Mouse (Mus musculus): ENCODE measurements around the gene Ubtd2. TPM values are rescaled to one million over a fixed set of nuclear protein-coding genes. Genes with fewer than 3 reads are reported as not detected.
A peak's percentile ranks its signal among the peaks of the same experiment; 100 is the strongest.

The Ubtd2 gene
- polyA plus RNA-seq, 1 experiment from 2014 or later = 4.5 TPM

DNA sequence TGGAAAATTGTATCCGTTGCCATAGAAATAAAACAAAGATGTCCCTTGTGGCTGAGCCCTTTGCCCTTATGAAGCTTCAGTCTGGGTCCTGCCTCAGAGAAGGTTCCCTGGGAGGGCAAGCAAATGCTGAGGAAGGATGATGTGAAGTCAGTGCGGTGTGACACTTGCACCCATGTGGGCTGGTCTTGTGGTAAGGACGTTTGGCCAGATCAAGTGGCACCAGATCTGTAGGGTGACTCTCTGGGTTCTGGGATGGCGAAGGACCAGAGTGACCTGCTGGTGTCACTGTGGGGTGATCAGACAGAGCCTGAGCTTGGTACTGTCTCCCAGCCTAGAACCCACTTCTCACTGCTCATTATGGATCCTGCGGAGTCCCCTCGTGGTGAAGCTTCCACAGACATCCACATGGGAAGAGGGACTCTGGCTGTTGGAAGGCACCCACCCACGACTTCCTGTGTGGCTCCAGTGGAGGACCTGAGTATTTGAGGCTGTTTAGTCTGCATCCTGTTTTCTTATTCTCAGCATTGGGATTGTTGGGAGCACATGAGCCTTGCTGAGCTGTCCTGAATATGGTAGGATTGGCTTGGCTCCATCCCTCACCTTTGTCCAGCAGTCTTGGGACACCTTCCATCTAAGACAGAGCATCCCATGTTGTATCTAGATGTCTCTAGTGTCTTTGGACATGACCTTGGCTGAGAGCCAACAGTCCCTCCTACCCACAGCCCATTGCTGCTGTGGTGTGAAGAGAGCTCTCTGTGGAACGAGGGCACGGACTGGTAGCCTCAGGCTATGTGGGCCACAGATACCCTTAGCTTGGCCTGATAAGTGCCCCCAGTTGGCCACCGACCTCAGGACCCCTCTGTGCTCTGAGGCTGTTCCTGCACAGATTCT is 106.5 kb downstream of the Ubtd2 start:
- Histone ChIP-seq H3K9ac (ENCODE audit: low read depth, low read length) (no peak overlapping the region), H3K36me3 (ENCODE audit: control insufficient read depth, insufficient read depth) (no peaks in the 10 kb centered on the region), H3K27me3 (ENCODE audit: control insufficient read depth, insufficient read depth, low read depth, low read length) (no peaks in the 10 kb centered on the region), H3K27ac (ENCODE audit: low read length) (no peak overlapping the region), H3K4me1 (ENCODE audit: control insufficient read depth, low read depth, low read length) (peaks cover 33% of the 10 kb centered on the region), H3K4me2 (ENCODE audit: low read depth, low read length) (no peak overlapping the region), H3K4me3 (ENCODE audit: low read depth, low read length) (no peak overlapping the region), H3K9me3 (replicated peaks; ENCODE audit: control insufficient read depth, low read length) (no peaks in the 10 kb centered on the region)
- WGBS (ENCODE audit: insufficient replicate concordance) = 47% methylated on average over 10 of the region's 10 CpGs
- ATAC-seq (ENCODE audit: low read depth) = no peak

DNA sequence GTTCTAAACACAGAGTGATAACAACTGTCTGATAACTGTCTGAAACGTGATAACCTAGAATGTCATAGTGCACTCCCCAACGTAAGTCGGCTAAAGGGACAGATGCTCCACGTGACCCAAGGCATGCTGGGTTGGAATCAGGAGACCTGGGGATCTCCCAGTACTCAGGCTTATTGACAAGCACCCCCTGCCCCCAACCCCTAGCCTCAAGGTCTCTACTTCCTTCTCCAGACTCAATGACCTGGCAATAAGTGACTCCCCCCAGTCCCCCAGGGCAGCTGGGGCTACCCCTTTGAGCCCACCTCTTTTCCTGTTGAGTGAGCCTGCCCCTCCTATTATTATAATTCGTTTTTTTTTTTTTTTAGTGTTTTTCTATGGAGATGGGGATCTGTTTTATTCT is 107.5 kb downstream of the Ubtd2 start:
- Histone ChIP-seq H3K36me3 (ENCODE audit: control insufficient read depth, insufficient read depth) (no peaks in the 10 kb centered on the region), H3K4me3 (ENCODE audit: low read depth, low read length) (no peak overlapping the region), H3K27ac (ENCODE audit: low read length) (no peak overlapping the region), H3K4me2 (ENCODE audit: low read depth, low read length) (no peak overlapping the region), H3K4me1 (ENCODE audit: control insufficient read depth, low read depth, low read length) (peaks cover 33% of the 10 kb centered on the region), H3K27me3 (ENCODE audit: control insufficient read depth, insufficient read depth, low read depth, low read length) (no peaks in the 10 kb centered on the region), H3K9me3 (replicated peaks; ENCODE audit: control insufficient read depth, low read length) (no peaks in the 10 kb centered on the region), H3K9ac (ENCODE audit: low read depth, low read length) (no peak overlapping the region)
- WGBS (ENCODE audit: insufficient replicate concordance) = 38% methylated on average over 5 of the region's 5 CpGs
- no peak for ATAC-seq (ENCODE audit: low read depth)

DNA sequence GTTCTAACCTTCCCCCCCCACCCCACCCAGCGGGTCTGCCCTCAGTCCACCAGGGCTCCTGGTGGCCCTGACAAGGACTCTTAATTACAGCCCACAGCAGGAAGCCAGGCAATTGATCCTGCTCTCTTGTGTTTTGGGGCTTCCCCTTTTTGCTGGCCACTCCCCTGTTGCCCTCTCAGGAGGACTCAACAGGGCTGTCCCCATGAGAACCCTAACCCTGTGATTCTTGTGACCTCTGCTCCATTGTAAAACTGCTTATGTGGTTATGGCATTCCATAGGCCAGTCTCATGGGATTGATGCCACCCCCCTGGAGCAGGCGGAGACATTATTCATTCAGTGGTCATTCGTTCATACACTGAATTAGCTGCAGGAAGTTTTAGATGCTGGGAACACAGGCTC is 108.5 kb downstream of the Ubtd2 start:
- H3K27me3 ChIP-seq (ENCODE audit: control insufficient read depth, insufficient read depth, low read depth, low read length) = no peaks in the 10 kb centered on the region
- no peak; the same call in 1 of the 2 replicates for ATAC-seq (ENCODE audit: low read depth)
- no peak overlapping the region for H3K4me3 ChIP-seq (ENCODE audit: low read depth, low read length)
- no peak overlapping the region for H3K27ac ChIP-seq (ENCODE audit: low read length)
- no peak overlapping the region for H3K9ac ChIP-seq (ENCODE audit: low read depth, low read length)
- no peaks in the 10 kb centered on the region for H3K36me3 ChIP-seq (ENCODE audit: control insufficient read depth, insufficient read depth)
- no peak overlapping the region for H3K4me2 ChIP-seq (ENCODE audit: low read depth, low read length)
- 43% methylated on average over 3 of the region's 3 CpGs for WGBS (ENCODE audit: insufficient replicate concordance)
- peaks cover 33% of the 10 kb centered on the region for H3K4me1 ChIP-seq (ENCODE audit: control insufficient read depth, low read depth, low read length)
- H3K9me3 ChIP-seq (replicated peaks; ENCODE audit: control insufficient read depth, low read length) = no peaks in the 10 kb centered on the region

DNA sequence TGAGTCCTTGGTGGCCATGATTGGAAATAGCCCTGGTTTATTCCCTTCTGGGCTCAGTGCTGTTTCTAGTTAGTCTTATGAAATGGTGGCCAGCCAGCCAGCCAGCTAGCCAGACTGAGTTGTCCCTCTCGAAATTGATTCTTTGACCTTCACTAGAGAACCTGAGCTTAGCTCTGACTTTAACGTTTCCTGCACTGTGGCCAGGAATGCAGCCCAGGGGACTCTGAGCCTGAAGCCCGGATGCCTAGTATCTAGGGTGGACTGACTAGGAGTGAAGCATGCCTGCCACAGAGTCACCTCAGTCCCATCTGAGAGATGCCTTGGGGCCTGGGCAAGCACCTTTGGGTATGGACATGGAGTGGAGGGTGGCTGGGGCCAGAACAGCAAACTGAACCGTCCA is 109.5 kb downstream of the Ubtd2 start:
- 34% methylated on average over 4 of the region's 4 CpGs for WGBS (ENCODE audit: insufficient replicate concordance)
- Histone ChIP-seq H3K27me3 (ENCODE audit: control insufficient read depth, insufficient read depth, low read depth, low read length) (no peaks in the 10 kb centered on the region), H3K36me3 (ENCODE audit: control insufficient read depth, insufficient read depth) (no peaks in the 10 kb centered on the region), H3K9ac (ENCODE audit: low read depth, low read length) (no peak overlapping the region), H3K4me3 (ENCODE audit: low read depth, low read length) (no peak overlapping the region), H3K4me2 (ENCODE audit: low read depth, low read length) (no peak overlapping the region), H3K27ac (ENCODE audit: low read length) (peak overlapping the region; percentile 45; the same call in 1 of the 2 replicates), H3K9me3 (replicated peaks; ENCODE audit: control insufficient read depth, low read length) (no peaks in the 10 kb centered on the region), H3K4me1 (ENCODE audit: control insufficient read depth, low read depth, low read length) (peaks cover 33% of the 10 kb centered on the region)
- no peak for ATAC-seq (ENCODE audit: low read depth)

DNA sequence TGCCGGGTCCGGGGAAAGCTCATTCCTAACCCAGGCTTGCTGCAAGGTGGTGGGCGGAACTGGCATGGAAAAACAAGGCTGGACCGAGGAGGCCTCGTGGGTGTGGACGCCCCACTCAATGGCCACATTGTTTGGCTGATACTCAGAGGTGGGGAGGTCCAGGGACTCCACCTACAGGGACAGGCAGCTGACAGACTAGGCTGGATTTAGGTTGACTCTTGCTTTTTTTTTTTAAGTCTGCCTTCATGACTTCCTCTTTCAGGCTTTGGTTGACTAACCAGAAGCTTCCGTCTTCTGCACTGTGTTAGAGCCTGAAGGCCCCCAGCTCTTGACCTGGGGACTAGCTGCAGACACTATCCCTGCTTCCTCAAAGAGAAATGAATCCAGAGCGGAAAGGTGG is 109.9 kb downstream of the Ubtd2 start:
- Histone ChIP-seq H3K36me3 (ENCODE audit: control insufficient read depth, insufficient read depth) (no peaks in the 10 kb centered on the region), H3K9me3 (replicated peaks; ENCODE audit: control insufficient read depth, low read length) (no peaks in the 10 kb centered on the region), H3K27me3 (ENCODE audit: control insufficient read depth, insufficient read depth, low read depth, low read length) (no peaks in the 10 kb centered on the region), H3K4me1 (ENCODE audit: control insufficient read depth, low read depth, low read length) (peaks cover 33% of the 10 kb centered on the region), H3K9ac (ENCODE audit: low read depth, low read length) (no peak overlapping the region), H3K27ac (ENCODE audit: low read length) (peak overlapping the region; percentile 45; the same call in 1 of the 2 replicates), H3K4me3 (ENCODE audit: low read depth, low read length) (no peak overlapping the region), H3K4me2 (ENCODE audit: low read depth, low read length) (no peak overlapping the region)
- peak; percentile 25; the same call in 1 of the 2 replicates for ATAC-seq (ENCODE audit: low read depth)
- 21% methylated on average over 8 of the region's 8 CpGs for WGBS (ENCODE audit: insufficient replicate concordance)

DNA sequence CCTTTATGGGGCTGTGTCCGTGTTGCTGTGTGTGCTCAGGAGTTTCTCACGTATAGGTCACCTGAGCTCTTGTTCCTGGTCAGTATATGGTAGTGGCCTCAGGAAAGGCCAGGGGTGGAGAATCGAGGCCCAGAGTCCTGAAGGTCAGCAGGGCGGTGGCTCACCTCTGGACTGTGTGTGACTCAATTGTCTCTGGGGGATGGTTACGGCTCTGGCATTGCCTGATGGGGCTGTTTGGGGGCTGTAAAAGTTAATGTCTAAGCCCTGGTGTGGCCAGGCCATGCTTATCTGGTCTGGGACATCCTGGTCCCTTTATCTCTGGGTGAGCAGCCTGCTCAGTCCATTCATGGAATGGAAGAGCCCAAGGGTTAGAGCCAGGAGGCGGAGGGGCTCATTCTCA is 111.0 kb downstream of the Ubtd2 start:
- ATAC-seq (ENCODE audit: low read depth) = peak; percentile 54
- no peak overlapping the region for H3K9ac ChIP-seq (ENCODE audit: low read depth, low read length)
- H3K4me3 ChIP-seq (ENCODE audit: low read depth, low read length) = no peak overlapping the region
- peaks cover 33% of the 10 kb centered on the region for H3K4me1 ChIP-seq (ENCODE audit: control insufficient read depth, low read depth, low read length)
- H3K36me3 ChIP-seq (ENCODE audit: control insufficient read depth, insufficient read depth) = no peaks in the 10 kb centered on the region
- no peak overlapping the region for H3K27ac ChIP-seq (ENCODE audit: low read length)
- no peaks in the 10 kb centered on the region for H3K27me3 ChIP-seq (ENCODE audit: control insufficient read depth, insufficient read depth, low read depth, low read length)
- no peaks in the 10 kb centered on the region for H3K9me3 ChIP-seq (replicated peaks; ENCODE audit: control insufficient read depth, low read length)
- H3K4me2 ChIP-seq (ENCODE audit: low read depth, low read length) = no peak overlapping the region
- WGBS (ENCODE audit: insufficient replicate concordance) = 43% methylated on average over 6 of the region's 6 CpGs

Other genes starting within 250 kb of the Ubtd2 start
- gene Snrnp25, start 250.0 kb upstream of the Ubtd2 start, polyA plus RNA-seq (2015; fragmentation: Nextera tagmentation; extraction: Ambion mirVana) = 58.1 and 63.4 TPM in 2 replicates
- 5.8 and 6.5 TPM in 2 replicates for gene Rhbdf1, start 233.1 kb upstream of the Ubtd2 start, polyA plus RNA-seq (2015; fragmentation: Nextera tagmentation; extraction: Ambion mirVana)
- gene Mpg, start 228.9 kb upstream of the Ubtd2 start, polyA plus RNA-seq (2015; fragmentation: Nextera tagmentation; extraction: Ambion mirVana) = 18.5 and 19.6 TPM in 2 replicates
- 30.8 and 31.5 TPM in 2 replicates for gene Nprl3, start 187.7 kb upstream of the Ubtd2 start, polyA plus RNA-seq (2015; fragmentation: Nextera tagmentation; extraction: Ambion mirVana)
- gene Hba-x, start 179.0 kb upstream of the Ubtd2 start, polyA plus RNA-seq (2015; fragmentation: Nextera tagmentation; extraction: Ambion mirVana) = 43.7 and 47.4 TPM in 2 replicates
- 72,809 and 72,929 TPM in 2 replicates for gene Hba-a1, start 171.9 kb upstream of the Ubtd2 start, polyA plus RNA-seq (2015; fragmentation: Nextera tagmentation; extraction: Ambion mirVana)
- gene Hbq1b, start 168.4 kb upstream of the Ubtd2 start, polyA plus RNA-seq (2015; fragmentation: Nextera tagmentation; extraction: Ambion mirVana) = 158 and 159 TPM in 2 replicates
- gene Hba-a2, start 158.9 kb upstream of the Ubtd2 start, polyA plus RNA-seq (2015; fragmentation: Nextera tagmentation; extraction: Ambion mirVana) = 165,200 and 165,281 TPM in 2 replicates
- 6.4 and 7.3 TPM in 2 replicates for gene Hbq1a, start 155.3 kb upstream of the Ubtd2 start, polyA plus RNA-seq (2015; fragmentation: Nextera tagmentation; extraction: Ambion mirVana)
- gene Sh3pxd2b, start 107.5 kb upstream of the Ubtd2 start, polyA plus RNA-seq (2015; fragmentation: Nextera tagmentation; extraction: Ambion mirVana) = 0.82 and 1.3 TPM in 2 replicates
- gene Efcab9, start 76.7 kb downstream of the Ubtd2 start, polyA plus RNA-seq (2015; fragmentation: Nextera tagmentation; extraction: Ambion mirVana) = 0.13 and 0.34 TPM in 2 replicates
- gene Stk10, start 77.9 kb downstream of the Ubtd2 start, polyA plus RNA-seq (2015; fragmentation: Nextera tagmentation; extraction: Ambion mirVana) = 3.6 and 4.8 TPM in 2 replicates
- 19.5 and 19.8 TPM in 2 replicates for gene Fbxw11, start 187.4 kb downstream of the Ubtd2 start, polyA plus RNA-seq (2015; fragmentation: Nextera tagmentation; extraction: Ambion mirVana)